In the genomic region with DNA sequence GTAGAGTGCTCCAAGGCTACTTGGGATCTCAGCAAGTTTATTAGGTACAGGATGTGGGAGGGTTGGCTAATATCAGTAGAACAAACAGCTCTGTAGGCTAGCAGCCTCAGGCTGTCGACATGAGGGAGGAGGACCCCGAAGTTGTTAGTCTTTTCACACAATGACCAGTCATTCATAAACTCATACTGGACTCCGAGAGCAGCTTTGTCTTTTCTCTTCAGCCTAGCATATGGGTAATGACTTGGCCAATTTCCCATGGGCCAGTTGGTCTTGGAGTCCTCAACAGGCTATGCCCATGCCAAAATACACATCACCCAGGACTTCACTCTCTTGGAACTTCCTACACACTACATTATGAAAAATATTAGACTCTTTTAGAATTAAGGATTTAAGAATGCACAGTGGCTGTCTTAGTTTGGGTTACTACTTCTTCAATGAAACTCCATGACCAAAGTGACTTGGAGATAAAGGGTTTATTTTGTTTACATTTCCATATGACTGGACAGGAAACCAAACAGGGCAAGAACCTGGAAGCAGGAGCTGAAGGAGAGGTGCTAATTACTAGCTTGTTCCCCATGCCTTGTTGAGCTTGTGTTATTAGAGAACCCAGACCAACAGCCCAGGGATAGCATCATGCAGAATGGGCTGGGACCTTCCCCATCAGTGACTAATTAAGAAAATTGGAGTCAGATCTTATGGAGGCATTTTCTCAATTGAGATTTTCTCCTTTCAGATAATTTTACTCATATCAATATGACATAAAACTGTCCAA, we compare ENCODE assay signal across 11 mouse cellular contexts. TPM values are rescaled to one million over a fixed set of nuclear protein-coding genes. Genes with fewer than 3 reads are reported as not detected.
DNase-seq lines count a peak whose midpoint lies in the region; ATAC-seq lines count a peak whose summit lies in the region.
"Had no signal": no experiment of that assay in that cellular context is flagged by ENCODE, and none has a peak within 500 bp of the region (broad histone marks: within the 10 kb centered on the region; RNA-seq: fewer than 3 reads in every experiment).

No protein-coding gene starts in this region.

- DNase-seq in layer of hippocampus, adult 9-11 months = peak; percentile 27
- DNase-seq in layer of hippocampus, postnatal 36 days = no peak
- DNase-seq in Muller cell, postnatal 12 days (ENCODE audit: inconsistent ontology term) = peak; percentile 78
- DNase-seq in cerebellum, postnatal 25 days = peak; percentile 80 to 88
- no peak for DNase-seq in layer of hippocampus, postnatal 10 days (ENCODE audit: low spot score in 2 of 2)
- DNase-seq in right cerebral cortex, postnatal 10 days (ENCODE audit: low spot score in 2 of 2) = no peak
- DNase-seq: heart, adult 18-20 months; kidney, postnatal 14 days; lung, embryonic 14.5 days had no signal

- ATAC-seq in cerebellum, adult (ENCODE audit: insufficient number of reproducible peaks, low FRiP score, low TSS enrichment) = peak; percentile 96
- ATAC-seq: Patski had no signal

RNA-seq across cellular contexts. Expression of a gene that starts 16.9 kb away (rescaled TPM):
- 10 to 100 TPM; 65.6 to 65.9 TPM for total RNA-seq in layer of hippocampus, postnatal 36 days (2021)
- total RNA-seq in layer of hippocampus, postnatal 10 days (2021) = 10 to 100 TPM; 54.9 to 58.8 TPM

Comparison
In these comparisons a context has a peak if more than half of its experiments do, and no peak if none do; other contexts are left out.
1. DNase-seq: peak in layer of hippocampus, adult 9-11 months (single experiment), Muller cell, postnatal 12 days (single experiment) and cerebellum, postnatal 25 days (2 of 2); none in layer of hippocampus, postnatal 36 days (0 of 2), layer of hippocampus, postnatal 10 days (0 of 2) and right cerebral cortex, postnatal 10 days (0 of 2).